Mouse (Mus musculus) kidney, embryonic 14.5 days (tissue): ENCODE measurements at regions not wholly inside any gene's neighbourhood (a gene's known extent, or its start where the extent isn't known, plus 50 kb on each side); places are given as distances from the start of the nearest gene placed in this dataset.

Source experiments
- ATAC-seq: fragments of 200-750 bp; cut with Nextera tagmentation; 2 replicates; pipeline ENCODE4 v1.8.0; 2017; ENCODE audit warnings: moderate number of reproducible peaks, mild to moderate bottlenecking, moderate TSS enrichment, moderate library complexity; ENCODE audit not compliant: low FRiP score, low TSS enrichment
- H3K27ac ChIP-seq: fragments of 300-500 bp; sonication (generic); 2 replicates; pipeline ENCODE4 v1.5.1; 2014; ENCODE audit warnings: low read depth, mild to moderate bottlenecking, low read length, moderate library complexity, mixed read lengths
- H3K27me3 ChIP-seq: fragments of 300-500 bp; sonication (generic); 2 replicates; pipeline ENCODE4 v1.6.1; 2014; ENCODE audit warnings: mild to moderate bottlenecking, low read length; ENCODE audit not compliant: control insufficient read depth, insufficient read depth
- H3K36me3 ChIP-seq: fragments of 300-500 bp; sonication (generic); 2 replicates; pipeline ENCODE4 v1.6.1; 2014; ENCODE audit warnings: low read length, mixed read lengths; ENCODE audit not compliant: control insufficient read depth, insufficient read depth
- H3K4me1 ChIP-seq: fragments of 300-500 bp; sonication (generic); 2 replicates; pipeline ENCODE4 v1.6.1; 2014; ENCODE audit warnings: low read length, mixed read lengths; ENCODE audit not compliant: control insufficient read depth, insufficient read depth
- H3K4me2 ChIP-seq: fragments of 300-500 bp; sonication (generic); replicated peaks from 2 replicates; pipeline ENCODE4 v1.6.1; 2014; ENCODE audit warnings: low read depth, mild to moderate bottlenecking, low read length
- H3K4me3 ChIP-seq: fragments of 300-500 bp; sonication (generic); 2 replicates; pipeline ENCODE4 v1.5.1; 2014; ENCODE audit warnings: mild to moderate bottlenecking, low read length
- H3K9ac ChIP-seq: fragments of 300-500 bp; sonication (generic); 2 replicates; pipeline ENCODE4 v1.6.1; 2014; ENCODE audit warnings: low read depth, mild to moderate bottlenecking, low read length, moderate library complexity
- H3K9me3 ChIP-seq: fragments of 300-500 bp; sonication (generic); 2 replicates; pipeline ENCODE4 v1.6.1; 2016; ENCODE audit warnings: low read length; ENCODE audit not compliant: control insufficient read depth
- WGBS: fragments of 180-500 bp; shearing (Covaris S2); extraction: QIAGEN DNeasy Blood & Tissue Kit; methylation state at CpG from one replicate; pipeline ENCODE4 v1.1.7; 2014; 5-methylcytosine and 5-hydroxymethylcytosine counted together

DNA sequence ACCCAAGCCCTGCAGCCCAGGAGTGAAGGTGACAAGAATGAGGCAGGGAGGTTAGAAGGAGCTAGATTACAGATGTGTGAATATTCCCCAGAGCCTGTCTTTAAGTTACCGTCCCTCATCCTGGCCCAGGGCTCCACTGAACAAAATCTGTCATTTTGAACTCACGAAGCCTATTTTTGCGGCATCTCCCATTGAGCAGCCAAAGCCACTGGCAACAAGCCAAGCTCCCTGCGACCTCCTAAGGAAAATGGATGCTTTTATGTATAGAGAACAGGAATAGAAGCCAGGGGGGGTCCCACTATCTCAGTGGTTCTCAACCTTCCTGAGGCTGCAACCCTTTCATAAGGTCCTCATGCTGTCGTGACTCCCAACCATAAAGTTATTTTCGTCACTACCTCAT is 121.0 kb upstream of the Thy1 start:
- Histone ChIP-seq H3K36me3 (no peaks in the 10 kb centered on the region), H3K27me3 (peaks cover 19% of the 10 kb centered on the region), H3K4me3 (no peak overlapping the region), H3K27ac (no peak overlapping the region), H3K4me1 (0 out of 2 replicates have a peak, but pooled peaks cover 6% of the 10 kb centered on the region), H3K4me2 (no peak overlapping the region), H3K9me3 (0 out of 2 replicates have a peak, but pooled peaks cover 3% of the 10 kb centered on the region), H3K9ac (no peak overlapping the region)
- 50% methylated on average over 6 of the region's 6 CpGs for WGBS
- ATAC-seq, result no peak

- no peak overlapping the region for H3K4me3 ChIP-seq
- 0 out of 2 replicates have a peak, but pooled peaks cover 6% of the 10 kb centered on the region for H3K4me1 ChIP-seq
- ATAC-seq, result no peak; the same call in 1 of the 2 replicates
- no peak overlapping the region for H3K4me2 ChIP-seq
- no peak overlapping the region for H3K27ac ChIP-seq
- peaks cover 19% of the 10 kb centered on the region for H3K27me3 ChIP-seq
- WGBS, result 9% methylated on average over 4 of the region's 4 CpGs
- H3K36me3 ChIP-seq, result no peaks in the 10 kb centered on the region
- H3K9me3 ChIP-seq, result 0 out of 2 replicates have a peak, but pooled peaks cover 3% of the 10 kb centered on the region
- H3K9ac ChIP-seq, result no peak overlapping the region
These were observed 120.1 kb upstream of the Thy1 start for GRCm38 (mm10) chr9:43923088-43923487.

- no peak for ATAC-seq
- peaks cover 7% of the 10 kb centered on the region; the same call in 1 of the 2 replicates for H3K4me1 ChIP-seq
- no peak overlapping the region for H3K27ac ChIP-seq
- H3K9me3 ChIP-seq, result 0 out of 2 replicates have a peak, but pooled peaks cover 3% of the 10 kb centered on the region
- no peak overlapping the region for H3K4me3 ChIP-seq
- H3K27me3 ChIP-seq, result peaks cover 16% of the 10 kb centered on the region
- no peaks in the 10 kb centered on the region for H3K36me3 ChIP-seq
- H3K9ac ChIP-seq, result no peak overlapping the region
- no peak overlapping the region for H3K4me2 ChIP-seq
- 36% methylated on average over 15 of the region's 15 CpGs for WGBS
These were observed 118.4 kb upstream of the Thy1 start for GRCm38 (mm10) chr9:43924795-43925194.

GRCm38 (mm10) chr9:43929312-43930036 is 113.7 kb upstream of the Thy1 start:
- H3K4me3 ChIP-seq, result no peak overlapping the region
- H3K9me3 ChIP-seq, result 0 out of 2 replicates have a peak, but pooled peaks cover 3% of the 10 kb centered on the region
- no peaks in the 10 kb centered on the region for H3K36me3 ChIP-seq
- H3K27ac ChIP-seq, result peak overlapping the region; percentile 51; the same call in 1 of the 2 replicates
- no peak overlapping the region for H3K9ac ChIP-seq
- ATAC-seq, result peak; percentile 78
- H3K4me1 ChIP-seq, result peaks cover 15% of the 10 kb centered on the region; the same call in 1 of the 2 replicates
- no peak overlapping the region; the same call in 1 of the 2 replicates for H3K4me2 ChIP-seq
- WGBS, result 17% methylated on average over 7 of the region's 7 CpGs
- H3K27me3 ChIP-seq, result no peaks in the 10 kb centered on the region

GRCm38 (mm10) chr9:43930037-43930404 is 113.2 kb upstream of the Thy1 start:
- Histone ChIP-seq H3K9me3 (0 out of 2 replicates have a peak, but pooled peaks cover 3% of the 10 kb centered on the region), H3K4me3 (no peak overlapping the region), H3K4me2 (no peak overlapping the region; the same call in 1 of the 2 replicates), H3K9ac (no peak overlapping the region), H3K4me1 (peaks cover 19% of the 10 kb centered on the region; the same call in 1 of the 2 replicates), H3K36me3 (no peaks in the 10 kb centered on the region), H3K27me3 (no peaks in the 10 kb centered on the region), H3K27ac (peak overlapping the region; percentile 51; the same call in 1 of the 2 replicates)
- no peak for ATAC-seq

GRCm38 (mm10) chr9:43930476-43930875 is 112.7 kb upstream of the Thy1 start:
- no peak overlapping the region; the same call in 1 of the 2 replicates for H3K27ac ChIP-seq
- H3K27me3 ChIP-seq, result peaks cover under 1% of the 10 kb centered on the region; the same call in 1 of the 2 replicates
- H3K4me1 ChIP-seq, result peaks cover 19% of the 10 kb centered on the region; the same call in 1 of the 2 replicates
- no peak for ATAC-seq
- no peak overlapping the region for H3K9ac ChIP-seq
- 80% methylated on average over 3 of the region's 3 CpGs for WGBS
- 0 out of 2 replicates have a peak, but pooled peaks cover 3% of the 10 kb centered on the region for H3K9me3 ChIP-seq
- H3K4me3 ChIP-seq, result no peak overlapping the region
- H3K4me2 ChIP-seq, result no peak overlapping the region
- no peaks in the 10 kb centered on the region for H3K36me3 ChIP-seq

GRCm38 (mm10) chr9:43934012-43934690 is 109.0 kb upstream of the Thy1 start:
- Histone ChIP-seq H3K27me3 (peaks cover 3% of the 10 kb centered on the region; the same call in 1 of the 2 replicates), H3K27ac (no peak overlapping the region), H3K9me3 (no peaks in the 10 kb centered on the region), H3K4me3 (no peak overlapping the region), H3K9ac (no peak overlapping the region), H3K4me2 (no peak overlapping the region), H3K36me3 (no peaks in the 10 kb centered on the region), H3K4me1 (peaks cover 19% of the 10 kb centered on the region; the same call in 1 of the 2 replicates)
- no peak; the same call in 1 of the 2 replicates for ATAC-seq
- 9% methylated on average over 18 of the region's 18 CpGs for WGBS

DNA sequence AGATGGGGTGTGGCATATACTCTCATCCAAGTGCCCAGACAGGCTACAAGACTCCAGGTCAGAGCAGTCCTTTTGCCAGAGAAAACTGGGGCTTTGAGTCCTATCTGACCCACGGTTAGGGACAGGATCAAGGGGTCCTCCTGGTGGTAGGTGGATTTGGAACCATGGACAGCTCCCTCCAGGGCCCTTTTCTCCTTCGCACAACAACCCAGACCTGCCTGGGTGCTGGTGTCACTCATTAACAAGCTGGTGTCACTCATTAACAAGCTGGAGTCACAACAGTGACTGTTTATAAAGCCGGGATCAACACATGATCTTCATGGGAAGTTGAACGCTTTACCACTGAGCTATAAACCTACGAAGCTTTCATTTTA is 108.5 kb upstream of the Thy1 start:
- Histone ChIP-seq H3K4me2 (no peak overlapping the region), H3K4me1 (peaks cover 19% of the 10 kb centered on the region; the same call in 1 of the 2 replicates), H3K4me3 (no peak overlapping the region), H3K9ac (no peak overlapping the region), H3K27ac (no peak overlapping the region), H3K36me3 (no peaks in the 10 kb centered on the region), H3K27me3 (peaks cover 3% of the 10 kb centered on the region; the same call in 1 of the 2 replicates), H3K9me3 (no peaks in the 10 kb centered on the region)
- WGBS, result 5% methylated on average over 5 of the region's 5 CpGs
- ATAC-seq, result peak; percentile 76
